Mouse (Mus musculus) limb, embryonic 14.5 days (tissue): Measurements from ENCODE around the gene Gm20388. TPM values are rescaled to one million over a fixed set of nuclear protein-coding genes. Genes with fewer than 3 reads are reported as not detected.
"Not testable (repeated sequence)": the region's sequence is repeated elsewhere in the genome, so short reads cannot be mapped to it uniquely, and the experiment has no call there.

Source experiments
- ATAC-seq: fragments of 200-750 bp; cut with Nextera tagmentation; 2 replicates; pipeline ENCODE4 v1.8.0; 2017; ENCODE audit warnings: low read depth, moderate number of reproducible peaks, moderate TSS enrichment; ENCODE audit not compliant: low FRiP score
- DNase-seq: peaks from one replicate; pipeline ENCODE4 v3.0.0-alpha.2; 2015; ENCODE audit warnings: low spot score
- H3K27ac ChIP-seq: fragments of 300-500 bp; sonication (generic); replicated peaks from 2 replicates; pipeline ENCODE4 v1.5.1; 2014; ENCODE audit warnings: low read depth, mild to moderate bottlenecking, low read length, moderate library complexity, mixed read lengths
- H3K27me3 ChIP-seq: fragments of 300-500 bp; sonication (generic); 2 replicates; pipeline ENCODE4 v1.6.1; 2014; ENCODE audit warnings: low read length, mixed read lengths; ENCODE audit not compliant: control insufficient read depth, insufficient read depth
- H3K36me3 ChIP-seq: fragments of 300-500 bp; sonication (generic); 2 replicates; pipeline ENCODE4 v1.6.1; 2014; ENCODE audit warnings: mild to moderate bottlenecking, low read length, moderate library complexity, mixed read lengths; ENCODE audit not compliant: control insufficient read depth, insufficient read depth
- H3K4me1 ChIP-seq: fragments of 300-500 bp; sonication (generic); 2 replicates; pipeline ENCODE4 v1.6.1; 2014; ENCODE audit warnings: antibody characterized with exemption, low read length, mixed read lengths; ENCODE audit not compliant: control insufficient read depth, insufficient read depth
- H3K4me2 ChIP-seq: fragments of 300-500 bp; sonication (generic); replicated peaks from 2 replicates; pipeline ENCODE4 v1.6.1; 2014; ENCODE audit warnings: low read depth, mild to moderate bottlenecking, low read length, moderate library complexity; ENCODE audit not compliant: severe bottlenecking
- H3K4me3 ChIP-seq: fragments of 300-500 bp; sonication (generic); replicated peaks from 2 replicates; pipeline ENCODE4 v1.5.1; 2014; ENCODE audit warnings: low read length
- H3K9ac ChIP-seq: fragments of 300-500 bp; sonication (generic); 2 replicates; pipeline ENCODE4 v1.6.1; 2014; ENCODE audit warnings: mild to moderate bottlenecking, low read depth, low read length, moderate library complexity; ENCODE audit not compliant: severe bottlenecking
- H3K9me3 ChIP-seq: fragments of 300-500 bp; sonication (generic); 2 replicates; pipeline ENCODE4 v1.6.1; 2016; ENCODE audit warnings: low read length; ENCODE audit not compliant: control insufficient read depth
- POLR2A ChIP-seq: fragments of 200-500 bp; IDR thresholded peaks from 2 replicates; pipeline ENCODE4 v1.8.0; 2012; ENCODE audit warnings: inconsistent platforms, mild to moderate bottlenecking, moderate library complexity, borderline replicate concordance; ENCODE audit not compliant: insufficient read depth, insufficient read length; ENCODE audit errors: extremely low read depth
- WGBS: fragments of 180-500 bp; shearing (Covaris S2); extraction: QIAGEN DNeasy Blood & Tissue Kit; methylation state at CpG from one replicate; pipeline ENCODE4 v1.1.7; 2014; 5-methylcytosine and 5-hydroxymethylcytosine counted together
- polyA plus RNA-seq, 2 experiments: library from polyadenylated mRNA; depleted of rRNA in 1 of 2; stranded (reverse) in 1 of 2; unstranded in 1 of 2; fragments of >200 nt; fragmentation: Nextera tagmentation in 1 of 2; extraction: Ambion mirVana in 1 of 2; gene quantifications; 2 replicates each; pipeline versions ENCODE4 v1.2.1 to v1.2.3; 2012 to 2014

The Gm20388 gene
- polyA plus RNA-seq, 2 experiments = 1.9 to 49.9 TPM

DNA sequence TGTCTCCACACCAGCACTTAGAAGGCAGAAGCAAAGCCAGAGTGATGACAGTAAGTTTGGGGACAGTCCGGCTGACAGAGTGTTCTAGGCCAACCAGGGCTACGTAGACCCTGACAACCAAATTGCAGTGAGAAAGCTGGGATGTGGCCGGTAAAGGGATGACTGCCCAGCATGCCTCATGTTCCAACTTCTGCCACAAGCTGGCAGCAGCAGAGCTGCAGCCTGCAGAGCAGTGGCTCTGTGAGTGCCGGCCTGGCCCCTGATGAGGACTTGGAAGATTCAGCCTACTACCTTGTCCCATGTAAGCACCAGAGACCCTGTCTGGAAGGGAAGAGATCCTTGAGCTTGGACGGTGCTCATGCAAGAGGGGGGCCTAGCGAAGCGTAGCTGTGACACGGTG lies 765.1 kb downstream of the Gm20388 start:
- no peak overlapping the region for H3K27ac ChIP-seq
- H3K36me3 ChIP-seq = peaks cover 43% of the 10 kb centered on the region
- no peaks in the 10 kb centered on the region for H3K9me3 ChIP-seq
- H3K4me2 ChIP-seq = no peak overlapping the region
- 76% methylated on average over 8 of the region's 8 CpGs for WGBS
- ATAC-seq (no peak), DNase-seq (no peak)
- no peak overlapping the region for H3K9ac ChIP-seq
- H3K4me1 ChIP-seq = no peaks in the 10 kb centered on the region
- no peak for TF ChIP-seq POLR2A
- H3K4me3 ChIP-seq = no peak overlapping the region
- H3K27me3 ChIP-seq = no peaks in the 10 kb centered on the region

DNA sequence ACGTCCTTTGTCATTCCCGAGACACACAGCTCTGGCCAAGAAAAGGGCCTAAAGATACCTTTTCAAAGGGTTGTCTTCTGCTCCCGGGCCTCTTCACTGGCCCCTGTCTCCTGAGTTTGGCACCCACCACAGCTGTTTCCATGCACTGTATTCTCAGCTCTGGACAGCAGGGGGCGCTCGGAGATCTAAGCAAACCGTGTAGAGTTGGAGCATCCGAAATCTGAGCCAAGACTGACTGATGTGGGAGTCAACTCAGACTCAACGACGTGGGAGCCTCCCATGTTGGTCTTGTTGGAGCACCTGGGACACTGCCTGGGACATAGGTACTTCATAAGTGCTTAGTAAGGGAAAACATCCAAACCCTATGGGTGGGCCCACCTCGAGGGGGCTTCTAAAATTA lies 767.8 kb downstream of the Gm20388 start:
- WGBS = 11% methylated on average over 10 of the region's 10 CpGs
- Histone ChIP-seq H3K9me3 (no peaks in the 10 kb centered on the region), H3K27me3 (no peaks in the 10 kb centered on the region), H3K27ac (no peak overlapping the region), H3K4me3 (no peak overlapping the region), H3K36me3 (peaks cover 17% of the 10 kb centered on the region), H3K4me2 (no peak overlapping the region), H3K9ac (no peak overlapping the region), H3K4me1 (no peaks in the 10 kb centered on the region)
- TF ChIP-seq POLR2A = no peak
- DNase-seq (peak; percentile 91), ATAC-seq (peak; percentile 39; the same call in 1 of the 2 replicates)

DNA sequence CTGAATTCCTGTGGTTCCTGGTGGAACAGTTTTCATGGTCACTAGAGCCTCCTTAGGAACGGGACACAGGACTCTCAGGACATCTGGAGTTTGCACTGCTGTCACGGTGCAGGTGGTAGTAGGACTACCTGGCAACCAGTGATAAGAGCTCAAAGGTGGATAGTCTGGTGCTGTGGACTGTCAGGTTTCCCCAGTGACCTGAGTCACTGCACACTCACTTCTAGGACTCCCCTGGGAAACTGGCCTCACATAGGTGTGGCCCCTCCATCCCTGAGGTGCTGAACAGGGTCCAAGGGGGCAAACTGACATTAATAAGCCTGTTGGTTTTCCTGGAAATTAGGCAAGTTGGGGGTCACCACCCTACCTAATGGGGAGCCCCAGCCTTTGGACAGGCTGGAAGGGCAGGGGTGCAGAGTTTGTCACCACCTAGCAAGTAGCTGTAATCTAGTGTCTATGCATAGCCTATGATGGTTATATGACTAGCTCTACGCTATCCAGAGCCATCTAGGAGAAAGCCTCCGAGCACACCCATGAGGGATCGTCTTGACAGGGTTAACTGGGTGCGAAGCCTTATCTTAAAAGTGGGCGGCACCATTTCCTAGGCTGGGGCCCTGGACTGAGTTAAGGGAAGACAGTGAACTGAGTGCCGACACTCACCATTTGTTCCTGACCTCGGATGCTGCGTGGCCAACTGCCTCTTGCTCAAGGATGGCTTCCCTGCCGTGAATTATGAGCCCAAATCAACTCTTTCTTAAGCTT lies 769.2 kb downstream of the Gm20388 start:
- no peaks in the 10 kb centered on the region for H3K4me1 ChIP-seq
- H3K4me3 ChIP-seq = no peak overlapping the region
- no peak for TF ChIP-seq POLR2A
- ATAC-seq = no peak
- H3K27ac ChIP-seq = no peak overlapping the region
- peaks cover 8% of the 10 kb centered on the region for H3K36me3 ChIP-seq
- H3K27me3 ChIP-seq = no peaks in the 10 kb centered on the region
- H3K9ac ChIP-seq = no peak overlapping the region
- H3K9me3 ChIP-seq = no peaks in the 10 kb centered on the region
- 56% methylated on average over 11 of the region's 11 CpGs for WGBS
- no peak overlapping the region for H3K4me2 ChIP-seq
- no peak for DNase-seq

DNA sequence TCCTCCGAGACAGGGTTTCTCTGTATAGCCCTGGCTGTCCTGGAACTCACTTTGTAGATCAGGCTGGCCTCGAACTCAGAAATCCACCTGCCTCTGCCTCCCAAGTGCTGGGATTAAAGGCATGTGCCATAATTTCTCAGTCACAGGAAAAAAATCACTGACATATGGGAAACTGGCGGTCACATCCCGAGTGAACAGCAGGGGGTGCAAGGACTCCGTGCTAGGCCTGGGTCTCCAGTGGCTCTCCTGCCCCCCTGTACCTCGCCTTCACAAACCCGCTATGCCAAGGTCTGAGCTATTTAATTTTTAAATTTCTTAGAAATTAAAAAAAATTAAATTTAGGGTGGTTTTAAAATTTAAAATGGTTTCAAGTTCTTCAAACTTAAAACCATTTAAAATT lies 769.8 kb downstream of the Gm20388 start:
- peak; percentile 39 for DNase-seq

DNA sequence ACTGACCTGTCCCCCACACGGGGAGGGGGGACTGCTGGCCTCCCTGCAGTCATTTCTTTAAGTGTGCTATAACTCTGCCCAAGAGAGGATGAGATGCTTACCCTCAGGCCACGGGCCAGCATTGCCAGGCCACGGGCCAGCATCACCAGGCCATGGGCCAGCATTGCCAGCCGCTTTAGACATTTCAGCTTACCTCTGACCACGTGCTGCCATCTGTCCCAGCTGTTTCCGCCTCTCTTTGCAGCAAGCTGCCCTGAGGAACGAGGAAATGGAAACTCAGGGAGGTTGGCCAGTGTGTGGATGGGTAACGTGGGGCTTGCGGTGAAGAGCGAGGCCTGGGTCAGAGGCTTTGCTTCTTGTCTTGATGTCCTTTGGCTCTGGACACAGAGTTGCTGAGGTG lies 770.5 kb downstream of the Gm20388 start:
- DNase-seq = no peak
- no peak for TF ChIP-seq POLR2A
- Histone ChIP-seq H3K36me3 (peaks cover 3% of the 10 kb centered on the region; the same call in 1 of the 2 replicates), H3K4me2 (no peak overlapping the region), H3K27ac (no peak overlapping the region), H3K4me3 (no peak overlapping the region), H3K27me3 (no peaks in the 10 kb centered on the region), H3K9me3 (no peaks in the 10 kb centered on the region), H3K9ac (no peak overlapping the region), H3K4me1 (no peaks in the 10 kb centered on the region)
- ATAC-seq = no peak
- 73% methylated on average over 10 of the region's 10 CpGs for WGBS

More for the DNA sequence above, 769.8 kb downstream of the Gm20388 start:
- not testable (repeated sequence) for H3K4me3 ChIP-seq, H3K9me3 ChIP-seq, H3K27me3 ChIP-seq, ATAC-seq, H3K36me3 ChIP-seq, H3K9ac ChIP-seq, H3K4me2 ChIP-seq, H3K4me1 ChIP-seq, H3K27ac ChIP-seq
- WGBS = 62% methylated on average over 7 of the region's 7 CpGs

DNA sequence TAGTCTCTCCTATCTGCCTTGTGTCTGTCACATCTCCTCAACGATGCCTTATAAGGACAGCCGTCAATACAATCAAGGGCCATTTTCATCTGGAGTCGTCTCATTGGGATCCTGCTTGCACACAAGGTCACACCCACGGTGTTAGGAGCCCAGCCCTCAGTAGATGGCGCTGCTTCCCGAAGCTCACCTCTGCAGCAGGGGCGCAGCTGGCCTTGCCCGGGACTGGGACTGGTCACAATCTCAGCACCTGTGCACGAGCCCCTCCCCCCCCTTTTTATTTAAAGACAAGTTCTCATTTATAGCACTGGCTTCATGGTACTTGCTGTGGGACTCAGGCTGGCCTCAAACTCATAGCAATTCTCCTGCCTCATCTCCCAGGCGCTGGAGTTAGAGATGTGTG lies 773.0 kb downstream of the Gm20388 start:
- Histone ChIP-seq H3K27me3 (no peaks in the 10 kb centered on the region), H3K4me1 (no peaks in the 10 kb centered on the region), H3K9me3 (no peaks in the 10 kb centered on the region), H3K9ac (no peak overlapping the region), H3K4me3 (no peak overlapping the region), H3K36me3 (no peaks in the 10 kb centered on the region), H3K4me2 (no peak overlapping the region), H3K27ac (no peak overlapping the region)
- DNase-seq (peak; percentile 47), ATAC-seq (peak; percentile 50)
- WGBS = 20% methylated on average over 10 of the region's 10 CpGs
- TF ChIP-seq POLR2A = no peak
